Mouse (Mus musculus) mouse embryonic stem cell (cell line): ENCODE measurements around the gene Zbed5.
"Not testable (repeated sequence)": the region's sequence is repeated elsewhere in the genome, so short reads cannot be mapped to it uniquely, and the experiment has no call there.

Source experiments
- in situ Hi-C, 2 experiments: fragments of 300-500 bp; cut with MboI; formaldehyde crosslinking; loops; 1 replicate in 1 of 2; 3 replicates in 1 of 2; pipeline ENCODE4 v1.14.3; 2019 to 2020; ENCODE audit warnings: low sequenced_read_pairs in 2 of 2, low pct_unique_long_range_greater_than_20kb in 1 of 2, mixed read lengths in 1 of 2; ENCODE audit not compliant: unreplicated experiment in 1 of 2

The Zbed5 gene

GRCm38 (mm10) chr5:129898449-129898848, 2.9 kb downstream of the Zbed5 start, which contains the start of gene Phkg1:
TSS of gene Phkg1 (minus strand) at chr5:129898549.
- in situ Hi-C loops: no loop called here

- in situ Hi-C loops: no loop called here
Observed at GRCm38 (mm10) chr5:129907775-129908174, 12.3 kb downstream of the Zbed5 start.

GRCm38 (mm10) chr5:129908242-129908965, 12.9 kb downstream of the Zbed5 start, which contains the start of gene Nupr1l:
TSS of gene Nupr1l (plus strand) at chr5:129908540.
- in situ Hi-C loops: no loop called here

- in situ Hi-C loops: no loop called here
Observed at GRCm38 (mm10) chr5:129909147-129909546, 13.6 kb downstream of the Zbed5 start.

- in situ Hi-C loops: no loop called here
Observed at GRCm38 (mm10) chr5:129909591-129909990, 14.1 kb downstream of the Zbed5 start.

- in situ Hi-C loops: no loop called here
Observed at GRCm38 (mm10) chr5:129914024-129914423, 18.5 kb downstream of the Zbed5 start.

- in situ Hi-C loops: not testable (repeated sequence)
Observed at GRCm38 (mm10) chr5:129915491-129915890, 20.0 kb downstream of the Zbed5 start.

GRCm38 (mm10) chr5:129918065-129918651, 22.6 kb downstream of the Zbed5 start:
- in situ Hi-C loops: no loop called here

- in situ Hi-C loops: no loop called here
Observed at GRCm38 (mm10) chr5:129918752-129919151, 23.2 kb downstream of the Zbed5 start.

GRCm38 (mm10) chr5:129919320-129919719, 23.8 kb downstream of the Zbed5 start:
- in situ Hi-C loops: no loop called here

- in situ Hi-C loops: no loop called here
Observed at GRCm38 (mm10) chr5:129921972-129922371, 26.4 kb downstream of the Zbed5 start.

GRCm38 (mm10) chr5:129924820-129925452, 29.4 kb downstream of the Zbed5 start:
- in situ Hi-C loops: no loop called here

GRCm38 (mm10) chr5:129925933-129926332, 30.4 kb downstream of the Zbed5 start:
- in situ Hi-C loops: no loop called here

GRCm38 (mm10) chr5:129929924-129930855, 34.7 kb downstream of the Zbed5 start:
- in situ Hi-C loops: no loop called here

GRCm38 (mm10) chr5:129936941-129937340, 41.4 kb downstream of the Zbed5 start:
- in situ Hi-C loops: no loop called here

GRCm38 (mm10) chr5:129940281-129940680, 44.8 kb downstream of the Zbed5 start:
- in situ Hi-C loops: no loop called here

GRCm38 (mm10) chr5:129940736-129941494, 45.4 kb downstream of the Zbed5 start:
- in situ Hi-C loops: no loop called here

GRCm38 (mm10) chr5:129941495-129942045, 46.0 kb downstream of the Zbed5 start, which contains the start of gene Vkorc1l1:
TSS of gene Vkorc1l1 (plus strand) at chr5:129941970.
- in situ Hi-C loops: no loop called here
